10 mouse cellular contexts compared by ENCODE assay signal in genomic region chr8:81788498-81788897, GRCm38 (mm10).
"Had no signal": no experiment of that assay in that cellular context is flagged by ENCODE, and none has a peak within 500 bp of the region (broad histone marks: within the 10 kb centered on the region; RNA-seq: fewer than 3 reads in every experiment).

No protein-coding gene starts in this region.

- ATAC-seq: midbrain, embryonic 16.5 days had no signal

- DNase-seq: lung, adult 18-20 months; lung, embryonic 14.5 days; lung, postnatal 10 days; lung, postnatal 4 days; midbrain, embryonic 14.5 days; right cerebral cortex, postnatal 14 days; thymus, adult 2 months; thymus, postnatal 25 days; thymus, postnatal 4 days had no signal
